In the genomic region with DNA sequence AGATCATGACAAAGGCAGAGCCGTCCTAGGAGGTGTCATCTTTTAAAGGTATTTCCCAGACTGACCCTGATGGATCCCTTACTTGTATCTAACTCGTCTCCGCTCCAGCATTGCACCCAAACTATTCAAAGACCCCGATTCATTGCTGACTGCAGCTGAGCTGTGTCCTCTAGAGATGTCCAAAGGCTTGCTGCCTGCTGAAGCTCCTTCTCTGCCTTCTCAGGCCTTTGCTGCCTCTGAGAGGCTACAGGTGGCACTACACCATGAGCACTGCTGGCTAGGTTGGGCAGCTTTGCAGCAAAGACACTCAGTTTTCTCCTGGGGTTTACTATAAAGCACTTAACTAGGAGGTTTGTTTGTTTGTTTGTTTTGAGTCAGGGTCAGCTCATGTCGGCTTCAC, we compare ENCODE assay signal across 8 mouse cellular contexts. TPM values are rescaled to one million over a fixed set of nuclear protein-coding genes. Genes with fewer than 3 reads are reported as not detected.
A peak's percentile ranks its signal among the peaks of the same experiment; 100 is the strongest.
DNase-seq lines count a peak whose midpoint lies in the region; ATAC-seq and TF ChIP-seq lines count a peak whose summit lies in the region.

No protein-coding gene starts in this region.

- ATAC-seq in cerebellum, adult (ENCODE audit: insufficient number of reproducible peaks, low FRiP score, low TSS enrichment) = no peak
- ATAC-seq in forebrain, embryonic 14.5 days = no peak
- ATAC-seq in hindbrain, postnatal 0 days = peak; percentile 83
- ATAC-seq in megakaryocyte-erythroid progenitor cell, adult 5-6 weeks (replicated peaks; ENCODE audit: low FRiP score, low TSS enrichment, poor library complexity, severe bottlenecking) = peak; percentile 60

- H3K4me1 ChIP-seq in forebrain, embryonic 14.5 days (ENCODE audit: control insufficient read depth, insufficient read depth, low read length) = no peaks in the 10 kb centered on the region
- H3K4me1 ChIP-seq in hindbrain, postnatal 0 days (ENCODE audit: insufficient read depth, low read length) = peaks cover 8% of the 10 kb centered on the region; the same call in 1 of the 2 replicates

- WGBS in forebrain, embryonic 14.5 days = 46% methylated on average over 5 of the region's 5 CpGs
- 39% methylated on average over 5 of the region's 5 CpGs for WGBS in hindbrain, postnatal 0 days

- H3K27me3 ChIP-seq in forebrain, embryonic 14.5 days (replicated peaks; ENCODE audit: control insufficient read depth, insufficient read depth, low read length) = no peaks in the 10 kb centered on the region
- H3K27me3 ChIP-seq in hindbrain, postnatal 0 days (ENCODE audit: insufficient read depth, low read length) = no peaks in the 10 kb centered on the region

- no peak overlapping the region for H3K4me2 ChIP-seq in forebrain, embryonic 14.5 days (ENCODE audit: low read length)
- H3K4me2 ChIP-seq in hindbrain, postnatal 0 days (ENCODE audit: low read depth, low read length) = no peak overlapping the region

- DNase-seq in cerebellum, adult 11 months = peak; percentile 38
- peak; percentile 50 for DNase-seq in adrenal gland, postnatal 25 days
- peak; percentile 67 for DNase-seq in forebrain, embryonic 14.5 days (ENCODE audit: low spot score)
- peak; percentile 86 for DNase-seq in hindbrain, postnatal 0 days (ENCODE audit: low spot score)
- DNase-seq in left cerebral cortex, adult 18-20 months (ENCODE audit: low spot score in 2 of 2) = peak; percentile 49 to 58
- DNase-seq in telencephalon, adult 2 months (ENCODE audit: low read depth, low spot score) = peak; percentile 27

- no peak overlapping the region for H3K9ac ChIP-seq in forebrain, embryonic 14.5 days (ENCODE audit: low read length)
- no peak overlapping the region for H3K9ac ChIP-seq in hindbrain, postnatal 0 days (replicated peaks; ENCODE audit: low read length)

- TF ChIP-seq CTCF in hindbrain, postnatal 0 days (IDR thresholded peaks at IDR 0.05; ENCODE audit: low read depth) = peak; percentile 94

- H3K27ac ChIP-seq in forebrain, embryonic 14.5 days (ENCODE audit: low read depth, low read length) = no peak overlapping the region
- H3K27ac ChIP-seq in hindbrain, postnatal 0 days = no peak overlapping the region

- no peaks in the 10 kb centered on the region for H3K36me3 ChIP-seq in forebrain, embryonic 14.5 days (ENCODE audit: control insufficient read depth, insufficient read depth, low read length)
- H3K36me3 ChIP-seq in hindbrain, postnatal 0 days (ENCODE audit: insufficient read depth, low read length) = no peaks in the 10 kb centered on the region

- H3K9me3 ChIP-seq in forebrain, embryonic 14.5 days (replicated peaks; ENCODE audit: control insufficient read depth, low read length) = no peaks in the 10 kb centered on the region
- peaks cover 2% of the 10 kb centered on the region; the same call in 1 of the 2 replicates for H3K9me3 ChIP-seq in hindbrain, postnatal 0 days (ENCODE audit: low read length)

- H3K4me3 ChIP-seq in forebrain, embryonic 14.5 days (ENCODE audit: low read depth, low read length) = no peak overlapping the region
- no peak overlapping the region for H3K4me3 ChIP-seq in hindbrain, postnatal 0 days (ENCODE audit: low read length)

RNA-seq across cellular contexts. Expression of gene Nhlrc1, which starts 2.6 kb away (rescaled TPM):
- 5.8 and 6.0 TPM in 2 replicates for total RNA-seq in adrenal gland, postnatal 25 days (2021)
- 10.8 and 13.8 TPM in 2 replicates for polyA plus RNA-seq in forebrain, embryonic 14.5 days (2014; fragmentation: Nextera tagmentation; extraction: Ambion mirVana)
- total RNA-seq in hindbrain, postnatal 0 days (2014; rRNA removed) = 15.1 and 22.4 TPM in 2 replicates
- 13.0 and 14.1 TPM in 2 replicates for polyA plus RNA-seq in hindbrain, postnatal 0 days (2015; fragmentation: Nextera tagmentation; extraction: Ambion mirVana)
- 10 to 100 TPM; 16.3 to 16.5 TPM for total RNA-seq in left cerebral cortex, adult 18-20 months (2021)
- 0.90 and 2.1 TPM in 2 replicates for total RNA-seq in megakaryocyte-erythroid progenitor cell, adult 5-6 weeks (2014; fragmentation: Nextera tagmentation)
- 0.75 and 0.80 TPM in 2 replicates for total RNA-seq in megakaryocyte-erythroid progenitor cell, adult 5-6 weeks (2017)

RNA-seq across cellular contexts. Expression of gene Kdm1b, which starts 26.0 kb away (rescaled TPM):
- 7.5 and 11.7 TPM in 2 replicates for total RNA-seq in adrenal gland, postnatal 25 days (2021)
- polyA plus RNA-seq in forebrain, embryonic 14.5 days (2014; fragmentation: Nextera tagmentation; extraction: Ambion mirVana) = 19.7 and 21.2 TPM in 2 replicates
- total RNA-seq in hindbrain, postnatal 0 days (2014; rRNA removed) = 20.5 and 21.9 TPM in 2 replicates
- 10.7 and 11.9 TPM in 2 replicates for polyA plus RNA-seq in hindbrain, postnatal 0 days (2015; fragmentation: Nextera tagmentation; extraction: Ambion mirVana)
- 1 to 10 TPM; 7.3 to 7.6 TPM for total RNA-seq in left cerebral cortex, adult 18-20 months (2021)
- total RNA-seq in megakaryocyte-erythroid progenitor cell, adult 5-6 weeks (2014; fragmentation: Nextera tagmentation) = 7.4 and 17.9 TPM in 2 replicates
- 8.1 and 16.4 TPM in 2 replicates for total RNA-seq in megakaryocyte-erythroid progenitor cell, adult 5-6 weeks (2017)

RNA-seq across cellular contexts. Expression of gene Tpmt, which starts 27.3 kb away (rescaled TPM):
- total RNA-seq in adrenal gland, postnatal 25 days (2021) = 9.2 and 10.8 TPM in 2 replicates
- 25.1 and 29.1 TPM in 2 replicates for polyA plus RNA-seq in forebrain, embryonic 14.5 days (2014; fragmentation: Nextera tagmentation; extraction: Ambion mirVana)
- total RNA-seq in hindbrain, postnatal 0 days (2014; rRNA removed) = 12.1 and 58.2 TPM in 2 replicates
- 14.4 and 14.7 TPM in 2 replicates for polyA plus RNA-seq in hindbrain, postnatal 0 days (2015; fragmentation: Nextera tagmentation; extraction: Ambion mirVana)
- total RNA-seq in left cerebral cortex, adult 18-20 months (2021) = 1 to 10 TPM; 9.0 to 9.8 TPM
- total RNA-seq in megakaryocyte-erythroid progenitor cell, adult 5-6 weeks (2014; fragmentation: Nextera tagmentation) = 13.5 and 21.9 TPM in 2 replicates
- 2.3 and 4.4 TPM in 2 replicates for total RNA-seq in megakaryocyte-erythroid progenitor cell, adult 5-6 weeks (2017)

Comparison
In these comparisons a context has a peak if more than half of its experiments do, and no peak if none do; other contexts are left out.
1. DNase-seq: peak in every context shown above with its lines; median percentile 86 in hindbrain, postnatal 0 days; 67 in forebrain, embryonic 14.5 days; 54 in left cerebral cortex, adult 18-20 months; 50 in adrenal gland, postnatal 25 days; 38 in cerebellum, adult 11 months; 27 in telencephalon, adult 2 months.
2. ATAC-seq: peak in hindbrain, postnatal 0 days (single experiment) and megakaryocyte-erythroid progenitor cell, adult 5-6 weeks (single experiment); none in cerebellum, adult (single experiment) and forebrain, embryonic 14.5 days (single experiment).